Mouse (Mus musculus) embryonic facial prominence, embryonic 15.5 days (tissue): ENCODE measurements around the gene Fdx1l. TPM values are rescaled to one million over a fixed set of nuclear protein-coding genes. Genes with fewer than 3 reads are reported as not detected.

ENCODE experiments used
- ATAC-seq: fragments of 200-750 bp; cut with Nextera tagmentation; 2 replicates; pipeline ENCODE4 v1.8.0; 2017; ENCODE audit warnings: low read depth, moderate TSS enrichment; ENCODE audit not compliant: insufficient number of reproducible peaks, low FRiP score, low TSS enrichment
- H3K27ac ChIP-seq: fragments of 300-500 bp; sonication (generic); replicated peaks from 2 replicates; pipeline ENCODE4 v1.5.1; 2015; ENCODE audit warnings: mild to moderate bottlenecking, inconsistent platforms
- H3K27me3 ChIP-seq: fragments of 300-500 bp; sonication (generic); 2 replicates; pipeline ENCODE4 v1.6.1; 2015; ENCODE audit warnings: inconsistent platforms
- H3K36me3 ChIP-seq: fragments of 300-500 bp; sonication (generic); 2 replicates; pipeline ENCODE4 v1.6.1; 2015; ENCODE audit warnings: mild to moderate bottlenecking, inconsistent platforms
- H3K4me1 ChIP-seq: fragments of 300-500 bp; sonication (generic); 2 replicates; pipeline ENCODE4 v1.6.1; 2015; ENCODE audit warnings: inconsistent platforms
- H3K4me2 ChIP-seq: fragments of 300-500 bp; sonication (generic); replicated peaks from 2 replicates; pipeline ENCODE4 v1.6.1; 2015; ENCODE audit warnings: mild to moderate bottlenecking, inconsistent platforms
- H3K4me3 ChIP-seq: fragments of 300-500 bp; sonication (generic); replicated peaks from 2 replicates; pipeline ENCODE4 v1.5.1; 2015; ENCODE audit warnings: mild to moderate bottlenecking, inconsistent platforms
- H3K9ac ChIP-seq: fragments of 300-500 bp; sonication (generic); 2 replicates; pipeline ENCODE4 v1.6.1; 2015; ENCODE audit warnings: inconsistent platforms
- H3K9me3 ChIP-seq: fragments of 300-500 bp; sonication (generic); replicated peaks from 2 replicates; pipeline ENCODE4 v1.6.1; 2016; ENCODE audit warnings: inconsistent platforms
- WGBS: fragments of 180-500 bp; shearing (Covaris S2); methylation state at CpG from one replicate; pipeline ENCODE4 v1.1.7; 2015; 5-methylcytosine and 5-hydroxymethylcytosine counted together
- microRNA counts: library from miRNA; unstranded; fragments of <30 nt; microRNA quantifications from one replicate; lab custom pipeline; 2016
- microRNA-seq: library from miRNA; unstranded; fragments of <30 nt; microRNA quantifications from one replicate; pipeline ENCODE4, GENCODE M21; 2016; ENCODE audit warnings: borderline number of aligned reads
- polyA plus RNA-seq: library from polyadenylated mRNA; unstranded; fragments of >200 nt; fragmentation: Nextera tagmentation; extraction: Ambion mirVana; gene quantifications from 2 replicates; pipeline ENCODE4 v1.2.1, GENCODE M21; 2015

The Fdx1l gene
- polyA plus RNA-seq, 1 experiment from 2014 or later = 61.0 TPM

DNA sequence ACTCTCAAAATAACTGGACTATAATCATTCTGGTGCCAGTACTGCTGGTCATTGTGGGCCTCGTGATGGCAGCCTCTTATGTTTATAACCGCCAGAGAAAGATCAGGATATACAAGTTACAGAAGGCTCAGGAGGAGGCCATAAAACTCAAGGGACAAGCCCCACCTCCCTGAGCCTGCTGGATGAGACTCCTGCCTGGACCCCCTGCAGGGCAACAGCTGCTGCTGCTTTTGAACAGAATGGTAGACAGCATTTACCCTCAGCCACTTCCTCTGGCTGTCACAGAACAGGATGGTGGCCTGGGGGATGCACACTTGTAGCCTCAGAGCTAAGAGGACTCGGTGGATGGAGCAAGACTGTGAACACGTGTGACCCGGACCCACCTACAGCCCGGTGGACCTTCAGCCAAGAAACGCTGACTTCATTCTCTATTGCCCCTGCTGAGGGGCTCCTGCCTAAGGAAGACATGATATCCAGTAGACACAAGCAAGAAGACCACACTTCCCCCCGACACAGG, 45.6 kb downstream of the Fdx1l start:
- Histone ChIP-seq H3K4me1 (peaks cover 37% of the 10 kb centered on the region), H3K9ac (no peak overlapping the region), H3K9me3 (no peaks in the 10 kb centered on the region), H3K27me3 (peaks cover 32% of the 10 kb centered on the region), H3K27ac (no peak overlapping the region), H3K4me2 (no peak overlapping the region), H3K36me3 (no peaks in the 10 kb centered on the region), H3K4me3 (no peak overlapping the region)
- 53% methylated on average over 8 of the region's 8 CpGs for WGBS
- ATAC-seq = no peak

DNA sequence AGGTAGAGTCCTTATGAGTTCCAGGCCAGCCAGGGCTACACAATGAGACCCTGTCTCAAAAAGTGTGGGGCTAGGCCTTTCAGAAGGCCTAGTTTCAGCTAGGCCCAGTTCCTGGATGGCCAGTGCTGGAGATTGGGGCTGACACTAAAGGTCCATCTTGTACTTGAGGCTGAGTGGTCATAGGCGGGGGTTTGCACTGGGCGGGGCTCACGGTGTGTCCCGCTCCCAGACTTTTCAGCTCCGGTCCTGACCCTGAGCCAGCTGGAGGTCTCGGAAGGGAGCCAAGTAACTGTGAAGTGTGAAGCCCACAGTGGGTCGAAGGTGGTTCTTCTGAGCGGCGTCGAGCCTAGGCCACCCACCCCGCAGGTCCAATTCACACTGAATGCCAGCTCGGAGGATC, 46.6 kb downstream of the Fdx1l start:
- H3K27ac ChIP-seq = no peak overlapping the region
- H3K9me3 ChIP-seq = no peaks in the 10 kb centered on the region
- no peak overlapping the region for H3K4me2 ChIP-seq
- no peaks in the 10 kb centered on the region for H3K36me3 ChIP-seq
- peaks cover 28% of the 10 kb centered on the region for H3K4me1 ChIP-seq
- 87% methylated on average over 12 of the region's 12 CpGs for WGBS
- peaks cover 22% of the 10 kb centered on the region for H3K27me3 ChIP-seq
- ATAC-seq = no peak
- H3K9ac ChIP-seq = no peak overlapping the region
- no peak overlapping the region for H3K4me3 ChIP-seq

GRCm38 (mm10) chr9:21025258-21025810, 48.1 kb downstream of the Fdx1l start:
- no peak overlapping the region for H3K4me2 ChIP-seq
- peaks cover 19% of the 10 kb centered on the region for H3K27me3 ChIP-seq
- no peaks in the 10 kb centered on the region for H3K9me3 ChIP-seq
- no peak overlapping the region for H3K4me3 ChIP-seq
- no peak overlapping the region for H3K27ac ChIP-seq
- 61% methylated on average over 19 of the region's 19 CpGs for WGBS
- ATAC-seq = no peak
- peaks cover 17% of the 10 kb centered on the region for H3K4me1 ChIP-seq
- H3K36me3 ChIP-seq = 0 out of 2 replicates have a peak, but pooled peaks cover 4% of the 10 kb centered on the region
- no peak overlapping the region for H3K9ac ChIP-seq

DNA sequence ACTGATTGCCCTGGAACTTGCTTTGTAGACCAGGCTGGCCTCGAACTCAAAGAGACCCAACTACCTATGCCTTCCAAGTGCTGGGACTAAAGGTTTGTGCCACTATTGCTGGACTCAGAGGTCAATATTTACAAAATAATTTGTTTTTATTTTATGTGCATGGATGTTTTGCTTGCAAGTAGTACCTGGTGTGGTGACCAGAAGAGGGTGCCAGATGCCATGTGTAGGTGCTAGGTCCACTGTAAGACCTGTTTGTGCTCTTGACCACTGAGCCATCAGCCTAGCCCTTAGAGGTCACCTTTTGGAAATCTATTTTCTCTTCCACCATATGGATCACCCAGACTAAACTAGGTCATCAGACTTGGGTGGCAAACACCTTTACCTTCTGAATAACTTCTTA, 50.7 kb downstream of the Fdx1l start:
- 0 out of 2 replicates have a peak, but pooled peaks cover under 1% of the 10 kb centered on the region for H3K4me1 ChIP-seq
- WGBS = 67% methylated on average over 1 of the region's 1 CpGs
- no peak overlapping the region for H3K4me3 ChIP-seq
- H3K9me3 ChIP-seq = no peaks in the 10 kb centered on the region
- H3K27ac ChIP-seq = no peak overlapping the region
- 0 out of 2 replicates have a peak, but pooled peaks cover 4% of the 10 kb centered on the region for H3K36me3 ChIP-seq
- no peak overlapping the region for H3K9ac ChIP-seq
- no peak for ATAC-seq
- H3K27me3 ChIP-seq = peaks cover 7% of the 10 kb centered on the region; the same call in 1 of the 2 replicates
- no peak overlapping the region for H3K4me2 ChIP-seq

GRCm38 (mm10) chr9:21022288-21022687, 51.1 kb downstream of the Fdx1l start:
- no peak overlapping the region for H3K4me2 ChIP-seq
- peaks cover under 1% of the 10 kb centered on the region; the same call in 1 of the 2 replicates for H3K4me1 ChIP-seq
- WGBS = 38% methylated on average over 6 of the region's 6 CpGs
- peaks cover 7% of the 10 kb centered on the region for H3K27me3 ChIP-seq
- no peak for ATAC-seq
- no peaks in the 10 kb centered on the region for H3K9me3 ChIP-seq
- no peak overlapping the region for H3K27ac ChIP-seq
- H3K9ac ChIP-seq = no peak overlapping the region
- 0 out of 2 replicates have a peak, but pooled peaks cover 4% of the 10 kb centered on the region for H3K36me3 ChIP-seq
- no peak overlapping the region for H3K4me3 ChIP-seq

DNA sequence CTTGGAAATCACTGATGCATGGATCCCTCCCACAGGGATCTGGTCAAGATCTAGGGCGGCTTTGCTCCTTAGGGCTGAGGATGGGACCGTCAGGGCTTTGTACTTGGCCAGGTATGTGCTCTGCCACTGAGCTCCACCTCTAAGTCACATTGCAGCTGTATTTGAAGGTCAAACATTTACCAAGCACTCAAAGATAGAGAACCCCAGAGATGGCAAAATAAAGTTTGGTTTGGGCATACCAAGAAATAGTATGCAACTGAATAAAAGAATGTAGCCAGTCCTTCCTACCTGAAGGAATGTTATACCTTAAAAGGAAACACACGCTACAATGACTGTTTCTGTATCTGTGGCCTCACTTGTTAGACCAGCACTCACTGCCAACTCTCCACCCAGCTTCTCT, 52.1 kb downstream of the Fdx1l start:
- H3K9me3 ChIP-seq = no peaks in the 10 kb centered on the region
- no peak overlapping the region for H3K9ac ChIP-seq
- no peak overlapping the region for H3K27ac ChIP-seq
- H3K4me2 ChIP-seq = no peak overlapping the region
- 0 out of 2 replicates have a peak, but pooled peaks cover 4% of the 10 kb centered on the region for H3K36me3 ChIP-seq
- H3K4me3 ChIP-seq = no peak overlapping the region
- H3K4me1 ChIP-seq = peaks cover 9% of the 10 kb centered on the region
- 75% methylated on average over 3 of the region's 3 CpGs for WGBS
- H3K27me3 ChIP-seq = peaks cover 15% of the 10 kb centered on the region
- no peak for ATAC-seq

GRCm38 (mm10) chr9:21018600-21018999, 54.8 kb downstream of the Fdx1l start:
- WGBS = 68% methylated on average over 2 of the region's 2 CpGs
- no peak overlapping the region for H3K9ac ChIP-seq
- ATAC-seq = no peak
- no peak overlapping the region for H3K4me3 ChIP-seq
- peaks cover 26% of the 10 kb centered on the region for H3K4me1 ChIP-seq
- 0 out of 2 replicates have a peak, but pooled peaks cover 4% of the 10 kb centered on the region for H3K36me3 ChIP-seq
- no peak overlapping the region for H3K27ac ChIP-seq
- H3K4me2 ChIP-seq = no peak overlapping the region
- no peaks in the 10 kb centered on the region for H3K9me3 ChIP-seq
- peaks cover 35% of the 10 kb centered on the region for H3K27me3 ChIP-seq

MicroRNAs within 50 kb of the gene (microRNA counts, 519-probe panel; counts per million panel counts)
- 2,758 counts per million, percentile 65 among the panel's probes with 10 or more counts for microRNA mmu-miR-1900 (lab: Ali Mortazavi, UCI)

Small RNAs within 50 kb of the gene (microRNA-seq; reads per million reads assigned to microRNA genes)
- gene Mir1900 = not detected
- gene Mir7082 = 1.2 reads per million

Other genes with a start within 250 kb of the Fdx1l start
- gene A230050P20Rik, start 205.0 kb downstream of the Fdx1l start, polyA plus RNA-seq = 16.5 and 18.4 TPM in 2 replicates
- 5.0 and 5.4 TPM in 2 replicates for gene Angptl6, start 193.9 kb downstream of the Fdx1l start, polyA plus RNA-seq
- gene Ppan, start 185.4 kb downstream of the Fdx1l start, polyA plus RNA-seq = 83.2 and 89.9 TPM in 2 replicates
- 305 and 312 TPM in 2 replicates for gene Eif3g, start 175.0 kb downstream of the Fdx1l start, polyA plus RNA-seq
- 77.2 and 78.4 TPM in 2 replicates for gene Dnmt1, start 113.7 kb downstream of the Fdx1l start, polyA plus RNA-seq
- gene S1pr2, start 96.8 kb downstream of the Fdx1l start, polyA plus RNA-seq = 61.8 and 68.5 TPM in 2 replicates
- gene Mrpl4, start 70.9 kb downstream of the Fdx1l start, polyA plus RNA-seq = 122 and 126 TPM in 2 replicates
- 20.7 and 21.7 TPM in 2 replicates for gene Icam1, start 57.6 kb downstream of the Fdx1l start, polyA plus RNA-seq
- gene Icam4, start 44.2 kb downstream of the Fdx1l start, polyA plus RNA-seq = 0.59 and 1.0 TPM in 2 replicates
- gene Icam5, start 41.5 kb downstream of the Fdx1l start, polyA plus RNA-seq = 0.20 TPM in 2 replicates
- gene Zglp1, start 6.5 kb downstream of the Fdx1l start, polyA plus RNA-seq = 0.39 and 1.5 TPM in 2 replicates
- gene Gm49373, start 518 bp downstream of the Fdx1l start, polyA plus RNA-seq = 0.72 and 1.0 TPM in 2 replicates
- 1.6 and 2.9 TPM in 2 replicates for gene Gm38431, start 18.4 kb upstream of the Fdx1l start, polyA plus RNA-seq
- 55.4 and 65.8 TPM in 2 replicates for gene Raver1, start 18.4 kb upstream of the Fdx1l start, polyA plus RNA-seq
- 13.9 and 16.0 TPM in 2 replicates for gene Tyk2, start 57.6 kb upstream of the Fdx1l start, polyA plus RNA-seq
- gene Cdc37, start 76.4 kb upstream of the Fdx1l start, polyA plus RNA-seq = 296 and 300 TPM in 2 replicates
- 7.5 and 9.4 TPM in 2 replicates for gene Pde4a, start 92.1 kb upstream of the Fdx1l start, polyA plus RNA-seq
- 73.2 and 76.4 TPM in 2 replicates for gene Keap1, start 165.7 kb upstream of the Fdx1l start, polyA plus RNA-seq
- 4.5 and 5.0 TPM in 2 replicates for gene S1pr5, start 174.8 kb upstream of the Fdx1l start, polyA plus RNA-seq
- gene Atg4d, start 191.7 kb upstream of the Fdx1l start, polyA plus RNA-seq = 40.5 and 44.8 TPM in 2 replicates
- 18.2 and 19.0 TPM in 2 replicates for gene Kri1, start 214.4 kb upstream of the Fdx1l start, polyA plus RNA-seq
- 57.8 and 63.0 TPM in 2 replicates for gene Cdkn2d, start 217.8 kb upstream of the Fdx1l start, polyA plus RNA-seq
- 38.1 and 46.9 TPM in 2 replicates for gene Ap1m2, start 238.7 kb upstream of the Fdx1l start, polyA plus RNA-seq
- gene Slc44a2, start 247.1 kb upstream of the Fdx1l start, polyA plus RNA-seq = 133 and 143 TPM in 2 replicates